Mouse (Mus musculus): Measurements from ENCODE around the gene 1700029J07Rik. TPM values are rescaled to one million over a fixed set of nuclear protein-coding genes. Genes with fewer than 3 reads are reported as not detected.

Gene 1700029J07Rik
- 1 to 10 TPM; 1.7 to 2.8 TPM for total RNA-seq (2021)
- long read RNA-seq, experiment 1, result 0 reads
- long read RNA-seq, experiment 2, result 0 reads

- peak; percentile 97 for DNase-seq
Measured at GRCm38 (mm10) chr8:45975126-45975836, at the start of gene 1700029J07Rik, which contains the start of gene Ufsp2. Gene 1700029J07Rik (minus strand): TSS chr8:45975252. Gene Ufsp2 (plus strand): TSS chr8:45975528.

- DNase-seq, result no peak
Measured at GRCm38 (mm10) chr8:46024392-46024791, 49.3 kb upstream of the 1700029J07Rik start.

- no peak for DNase-seq
Measured at GRCm38 (mm10) chr8:46022758-46023157, 47.7 kb upstream of the 1700029J07Rik start.

- DNase-seq, result no peak
Measured at GRCm38 (mm10) chr8:46022203-46022602, 47.2 kb upstream of the 1700029J07Rik start.

- peak in 1 of 2 experiments; percentile 19 for DNase-seq
Measured at GRCm38 (mm10) chr8:46010746-46011680, 36.0 kb upstream of the 1700029J07Rik start.

- no peak for DNase-seq
Measured at GRCm38 (mm10) chr8:46010306-46010705, 35.3 kb upstream of the 1700029J07Rik start.

GRCm38 (mm10) chr8:46007050-46007672 lies 32.1 kb upstream of the 1700029J07Rik start:
- DNase-seq, result no peak

- DNase-seq, result no peak
Measured at GRCm38 (mm10) chr8:46005596-46005995, 30.5 kb upstream of the 1700029J07Rik start, which contains the start of gene Ankrd37. Gene Ankrd37 (minus strand): TSS chr8:46005707.

GRCm38 (mm10) chr8:45999784-46000705 lies 25.0 kb upstream of the 1700029J07Rik start:
- peak; percentile 100 for DNase-seq

GRCm38 (mm10) chr8:45999138-45999783 lies 24.2 kb upstream of the 1700029J07Rik start, which contains the start of gene Lrp2bp:
Gene Lrp2bp (plus strand): TSS chr8:45999303.
- peak in 1 of 2 experiments; percentile 8 for DNase-seq

- DNase-seq, result no peak
Measured at GRCm38 (mm10) chr8:45998228-45998627, 23.2 kb upstream of the 1700029J07Rik start.

- no peak for DNase-seq
Measured at GRCm38 (mm10) chr8:45995576-45995975, 20.5 kb upstream of the 1700029J07Rik start.

GRCm38 (mm10) chr8:45994111-45994510 lies 19.1 kb upstream of the 1700029J07Rik start:
- no peak for DNase-seq

- DNase-seq, result no peak
Measured at GRCm38 (mm10) chr8:45990631-45991310, 15.7 kb upstream of the 1700029J07Rik start.

- DNase-seq, result no peak
Measured at GRCm38 (mm10) chr8:45988189-45988588, 13.1 kb upstream of the 1700029J07Rik start.

- DNase-seq, result no peak
Measured at GRCm38 (mm10) chr8:45986665-45987064, 11.6 kb upstream of the 1700029J07Rik start.

- DNase-seq, result no peak
Measured at GRCm38 (mm10) chr8:45975837-45976468, 901 bp upstream of the 1700029J07Rik start.

- DNase-seq, result no peak
Measured at GRCm38 (mm10) chr8:45973988-45974505, 1.0 kb downstream of the 1700029J07Rik start.

GRCm38 (mm10) chr8:45970894-45971293 lies 4.2 kb downstream of the 1700029J07Rik start:
- DNase-seq, result no peak

Data from adrenal gland, postnatal 36 days (tissue).